Mouse (Mus musculus) MEL-GATA-1-ER (cell line): Measurements from ENCODE around the gene Rims1.

ENCODE experiments used
- DNase-seq: peaks from one replicate; pipeline ENCODE4 v3.0.0-alpha.2; 2012; ENCODE audit warnings: low read depth; ENCODE audit errors: extremely low read depth

Gene Rims1

DNA sequence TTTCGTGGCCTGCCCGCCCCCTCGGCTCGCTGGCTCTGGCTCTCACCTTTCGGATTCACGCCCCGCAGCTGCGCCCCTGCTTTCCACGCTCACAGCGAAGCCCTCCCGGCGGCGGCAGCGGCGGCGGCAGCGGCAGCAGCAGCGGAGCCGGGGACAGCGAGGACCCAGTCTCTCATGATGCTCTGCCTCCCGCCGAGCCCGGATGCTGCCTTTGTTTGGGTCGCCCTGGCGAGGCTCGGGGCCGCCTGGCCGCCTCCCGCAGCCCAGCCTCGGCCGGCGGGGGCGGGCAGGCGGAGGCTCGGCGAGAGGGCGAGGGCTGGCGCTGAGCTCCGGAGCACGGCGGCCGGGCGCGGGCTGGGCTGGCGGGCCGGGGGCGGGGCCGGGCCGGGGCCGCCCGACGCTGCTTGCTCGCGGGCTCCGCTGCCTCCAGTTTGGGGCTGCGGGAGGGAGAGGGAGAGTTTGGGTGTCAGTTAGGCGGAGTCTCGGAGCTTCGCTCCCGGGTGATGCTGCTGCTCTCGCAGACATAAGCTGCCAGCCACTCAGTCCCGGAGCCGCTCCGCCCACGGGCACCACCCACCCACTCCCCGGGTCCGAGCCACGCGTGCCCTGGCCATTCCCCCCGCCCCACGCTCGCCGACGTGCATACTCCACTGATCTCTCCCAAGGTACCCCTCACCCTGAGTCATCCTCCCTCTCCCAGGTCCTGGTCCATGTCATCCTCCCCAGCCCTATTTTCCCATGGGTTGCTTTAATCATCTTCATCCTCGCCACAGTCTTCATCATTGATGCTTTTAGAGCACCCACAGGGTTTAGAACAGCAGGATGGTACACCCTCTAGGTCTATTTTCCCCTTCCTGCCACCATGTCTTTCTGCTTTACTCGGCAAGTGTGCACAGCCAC lies at the start of gene Rims1:
Gene Rims1, minus strand, starts transcription at position 269 of the 900 bp plus-strand sequence.
- DNase-seq: no peak

DNA sequence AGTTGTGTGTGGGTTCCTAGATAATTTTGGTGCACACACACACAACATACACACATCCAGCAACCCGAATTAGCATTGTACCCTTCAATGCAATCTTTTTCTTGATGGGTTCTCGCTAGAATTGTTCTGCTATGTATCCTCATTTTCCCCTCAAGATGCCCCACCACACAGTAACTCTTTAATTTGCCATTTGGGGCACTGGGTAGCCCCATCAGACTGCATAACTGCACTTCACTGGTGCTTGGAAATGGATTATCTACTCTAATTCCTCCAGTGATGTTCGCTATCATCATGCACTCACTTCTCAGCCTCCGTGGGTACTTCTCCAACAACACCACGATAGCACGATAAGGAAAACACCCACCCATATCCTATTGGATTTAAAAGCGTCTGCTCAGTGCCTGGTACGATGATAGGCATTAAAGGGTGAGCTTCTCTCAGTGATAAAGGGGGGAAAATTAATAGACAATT lies 867 bp upstream of the Rims1 start:
- no peak for DNase-seq

DNA sequence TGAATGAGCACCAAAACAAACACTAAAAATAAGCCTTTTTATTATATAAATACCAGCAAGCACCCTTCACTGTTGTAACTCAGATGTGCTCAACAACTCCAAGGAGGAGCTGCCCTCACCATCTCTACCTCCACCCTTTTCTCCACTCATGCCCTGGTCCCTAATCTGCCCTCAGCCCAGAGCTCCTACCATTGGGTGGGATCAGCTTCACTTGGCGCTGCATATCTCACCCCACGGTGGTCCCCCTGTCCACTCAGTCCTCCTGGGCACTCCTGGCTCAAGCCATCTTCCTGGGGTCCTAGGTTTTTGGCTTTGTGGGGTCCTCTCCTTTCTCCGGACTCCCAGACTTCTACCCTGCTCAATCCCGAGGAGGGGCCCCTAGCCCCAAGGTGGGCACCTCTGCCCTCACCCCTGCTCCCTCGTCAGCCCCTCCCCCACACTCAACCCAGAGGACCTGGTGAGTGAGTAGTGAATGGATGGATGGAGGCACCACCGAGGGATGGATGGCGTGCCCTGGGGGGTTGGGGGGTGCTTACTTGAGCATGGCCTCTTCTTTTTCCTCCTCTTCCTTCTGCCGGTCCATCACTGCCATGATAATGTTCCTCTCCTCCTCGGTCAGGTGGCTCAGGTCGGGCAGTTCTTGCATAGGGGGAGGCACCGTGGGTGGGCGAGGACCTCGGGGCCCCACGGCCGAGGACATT lies 619 bp downstream of the Rims1 start:
- DNase-seq: no peak

DNA sequence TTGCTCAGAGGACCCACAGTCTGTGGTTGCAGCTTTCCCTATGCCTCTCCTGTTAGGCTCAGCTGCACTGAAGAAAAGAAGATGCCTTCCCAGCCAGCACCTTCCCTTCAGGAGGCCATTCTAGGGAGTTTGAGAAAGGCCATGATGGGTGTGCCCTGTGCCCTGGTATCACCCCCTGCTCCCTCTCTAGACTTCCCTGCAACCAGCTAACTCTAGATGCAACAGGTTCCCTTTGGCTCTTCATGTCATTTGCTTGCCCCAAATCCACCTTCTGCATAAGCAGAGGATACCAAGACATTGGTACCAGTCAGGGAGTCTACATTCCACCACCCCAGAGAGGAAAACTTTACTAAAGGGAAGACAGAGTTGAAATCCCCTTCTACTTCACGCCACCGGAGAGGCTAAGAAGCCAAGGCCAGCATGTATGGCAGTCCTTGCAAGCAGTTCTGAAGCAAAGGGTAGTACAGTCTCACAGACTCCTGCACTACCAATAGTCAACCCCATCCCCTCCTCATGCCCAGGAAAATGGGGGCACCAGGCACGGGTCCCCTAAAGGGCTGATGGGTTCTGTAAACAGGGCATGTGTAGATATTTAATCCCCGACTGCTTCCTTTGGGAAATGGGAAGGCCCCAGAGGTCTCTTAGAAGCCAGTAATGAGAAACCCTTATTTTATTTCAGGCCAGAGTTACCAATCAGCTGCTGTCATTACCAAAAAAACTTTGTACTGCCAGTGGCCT lies 1.5 kb downstream of the Rims1 start:
- no peak for DNase-seq

DNA sequence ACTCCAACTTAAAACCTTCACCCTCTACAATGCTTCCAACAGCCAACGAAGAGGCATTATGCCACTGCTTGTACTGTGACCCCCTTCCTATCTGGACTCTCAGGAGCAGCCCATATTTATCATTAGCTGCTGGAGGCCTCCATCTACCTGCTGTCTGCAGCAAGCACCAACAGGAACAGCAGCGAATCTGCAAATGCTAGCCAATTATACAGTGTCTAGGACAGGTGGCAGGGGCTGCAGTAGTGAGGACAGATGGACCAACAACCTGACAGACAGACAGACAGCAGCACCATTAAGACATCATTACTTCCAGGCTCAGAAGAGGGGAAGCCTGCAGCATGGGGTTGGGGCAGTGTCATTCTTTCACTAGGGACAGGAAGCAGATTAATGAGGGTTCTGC lies 2.3 kb downstream of the Rims1 start:
- DNase-seq: no peak

DNA sequence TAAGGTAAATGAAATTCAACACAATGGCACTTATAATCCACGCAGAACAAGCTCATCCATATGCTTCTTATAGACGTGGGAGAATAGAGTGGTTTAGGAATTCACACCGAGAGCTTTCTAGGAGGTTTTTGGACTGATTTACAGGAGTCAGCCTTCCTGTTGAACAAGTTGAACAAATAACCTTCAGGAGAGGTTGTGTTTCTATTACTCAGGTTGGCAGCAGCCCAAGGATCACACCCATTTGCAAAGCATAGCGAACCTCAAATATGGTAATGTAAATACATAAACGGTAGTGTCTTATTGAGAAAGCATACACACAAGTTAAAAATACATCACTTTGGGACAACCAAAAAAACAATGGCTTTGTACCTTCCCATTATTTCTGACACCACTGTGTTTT lies 5.5 kb downstream of the Rims1 start:
- no peak for DNase-seq

DNA sequence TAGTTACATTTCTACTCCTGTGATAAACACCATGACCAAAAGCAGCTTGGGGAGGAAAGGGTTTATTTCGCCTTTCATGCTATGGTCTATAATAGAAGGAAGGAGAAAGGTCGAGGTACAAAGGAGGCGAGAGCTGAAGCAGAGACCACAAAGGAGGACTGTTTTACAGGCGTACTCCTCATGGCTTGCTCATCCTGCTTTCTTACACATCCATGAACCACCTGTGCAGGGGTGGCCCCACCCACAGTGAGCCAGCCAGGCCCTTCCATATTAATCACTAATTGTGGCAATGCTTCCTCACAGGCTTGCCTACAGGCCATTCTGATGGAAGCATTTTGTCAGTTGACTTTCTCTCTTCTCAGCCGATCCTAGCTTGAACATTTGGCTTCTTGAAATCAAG lies 8.7 kb downstream of the Rims1 start:
- no peak for DNase-seq

DNA sequence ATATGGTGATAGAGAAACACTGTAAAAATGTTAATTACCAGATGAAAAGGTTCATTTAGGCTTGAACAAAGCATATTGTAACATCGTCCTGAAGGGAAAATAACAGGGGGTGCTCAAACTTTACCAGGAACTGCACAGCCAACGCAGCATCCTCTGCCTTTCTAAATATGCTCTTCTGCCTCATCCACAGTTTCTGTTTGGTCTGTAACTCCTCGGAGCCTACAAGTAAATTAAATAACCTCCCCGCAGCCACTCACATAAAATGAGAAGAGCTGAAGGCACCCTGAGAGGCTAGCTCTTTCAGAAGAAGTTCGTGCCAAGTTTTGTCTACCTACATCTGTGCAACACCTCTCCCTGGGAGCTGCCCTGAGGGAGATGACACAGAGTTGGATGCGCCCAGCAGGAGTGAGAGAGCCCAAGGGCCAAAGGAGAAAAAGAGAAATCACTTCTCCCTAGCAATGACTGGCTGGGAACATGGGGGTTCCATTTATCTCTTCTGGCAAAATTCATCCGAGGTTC lies 16.3 kb downstream of the Rims1 start:
- DNase-seq: no peak

DNA sequence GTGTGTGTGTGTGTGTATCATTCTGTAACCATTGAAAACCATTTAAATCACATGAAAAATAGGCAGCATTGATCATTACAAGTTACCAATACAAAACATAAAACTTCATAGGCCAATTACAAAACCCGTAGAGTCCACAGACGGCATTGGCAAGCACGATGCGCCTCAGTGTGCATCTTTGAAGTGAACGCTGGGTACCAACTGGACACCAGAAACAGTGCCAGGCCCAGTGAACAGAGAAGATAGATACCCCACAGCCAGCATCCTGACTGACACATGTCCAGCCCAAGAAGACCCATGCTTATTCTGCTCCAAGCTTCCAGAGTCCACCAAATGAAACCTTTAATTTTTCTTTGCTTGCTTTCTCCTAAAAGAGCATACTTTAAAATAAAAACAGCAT lies 18.2 kb downstream of the Rims1 start:
- DNase-seq: no peak

DNA sequence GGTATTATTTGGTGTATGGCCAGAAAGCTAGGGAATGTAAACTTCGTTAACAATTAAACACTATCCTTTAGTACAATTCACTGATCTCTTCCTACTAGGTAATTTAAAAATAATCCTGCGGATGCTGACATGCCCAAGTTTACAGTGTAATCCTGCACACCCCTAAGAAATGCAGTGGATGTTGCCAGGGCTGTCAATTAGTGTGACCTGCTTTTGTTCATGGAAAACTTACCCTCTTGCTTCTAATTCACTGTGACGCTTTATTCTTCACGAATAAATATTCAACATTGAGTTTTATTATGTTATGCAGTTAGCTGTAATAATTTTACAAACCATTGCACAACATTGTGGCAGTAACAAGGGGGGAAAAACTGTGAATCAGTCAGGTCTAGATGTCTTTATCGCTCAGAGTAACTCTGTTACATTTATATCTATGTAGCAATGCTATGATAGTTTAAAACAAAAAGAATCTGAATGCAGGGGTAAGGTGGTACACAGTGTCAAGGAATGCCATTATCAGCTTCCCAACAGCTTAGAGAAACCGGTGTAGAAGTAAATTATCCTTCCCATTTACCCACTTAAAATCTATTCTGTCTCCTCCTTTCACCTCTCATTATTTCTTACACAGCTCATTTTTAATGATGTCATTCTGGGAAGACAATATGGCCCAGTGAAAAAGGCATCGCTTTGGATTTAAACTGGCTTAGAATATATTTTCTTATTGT lies 35.1 kb downstream of the Rims1 start:
- no peak for DNase-seq

DNA sequence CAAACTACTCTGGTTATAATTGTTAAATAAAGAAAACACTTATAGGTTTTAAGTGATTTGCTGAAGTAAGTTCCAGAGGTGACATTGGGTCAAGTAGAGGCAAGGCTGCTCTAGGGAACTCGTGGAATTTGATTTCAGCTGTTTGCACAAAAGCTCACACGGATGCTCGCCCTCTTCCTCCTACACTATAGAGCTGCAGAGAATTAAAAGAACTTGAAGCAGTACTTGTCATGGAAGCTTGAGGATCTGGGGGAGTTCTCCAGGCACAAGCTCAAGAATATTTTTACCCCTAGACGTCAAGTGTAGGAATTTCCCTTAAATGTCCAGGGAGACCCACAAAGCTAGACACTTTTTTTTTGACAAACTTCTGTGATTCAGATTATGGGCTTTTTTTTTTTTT lies 42.4 kb downstream of the Rims1 start:
- no peak for DNase-seq

DNA sequence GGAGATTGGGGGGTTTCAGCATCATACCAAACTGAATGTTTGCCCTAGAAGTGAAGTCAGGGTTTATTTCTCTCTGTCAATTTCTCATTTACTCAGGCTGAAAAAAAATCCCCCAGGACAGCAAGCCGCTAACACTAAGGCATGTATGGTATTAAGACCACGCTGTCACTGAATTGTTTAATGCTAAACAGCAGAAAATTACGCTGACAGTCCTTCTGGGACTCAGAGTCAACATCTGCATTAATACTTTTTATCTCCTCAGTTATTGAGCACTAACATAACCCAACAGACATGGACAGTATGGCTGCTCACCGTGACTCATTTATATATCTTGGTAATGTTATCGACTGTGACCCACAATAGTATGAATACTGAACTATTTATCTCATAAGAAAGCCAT lies 43.0 kb downstream of the Rims1 start:
- no peak for DNase-seq

DNA sequence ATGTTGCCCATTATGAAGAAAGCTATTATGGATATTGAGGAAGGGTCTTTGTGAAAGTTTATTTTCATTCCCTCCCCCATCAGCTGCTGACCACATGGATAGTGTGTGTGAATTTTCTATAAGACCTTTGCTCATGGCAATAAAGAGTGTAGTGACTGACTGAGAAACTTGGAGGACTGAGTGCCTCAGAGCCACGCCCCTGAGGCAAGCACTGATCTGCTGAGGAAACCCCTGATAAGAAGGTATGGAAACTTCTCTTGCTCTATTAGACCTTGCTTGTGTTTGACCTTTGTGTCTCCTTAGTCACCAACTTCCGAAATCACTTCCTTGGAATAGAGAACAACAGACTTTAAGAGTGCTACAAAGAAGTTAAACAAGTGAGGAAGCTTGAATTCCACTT lies 55.3 kb downstream of the Rims1 start:
- no peak for DNase-seq

DNA sequence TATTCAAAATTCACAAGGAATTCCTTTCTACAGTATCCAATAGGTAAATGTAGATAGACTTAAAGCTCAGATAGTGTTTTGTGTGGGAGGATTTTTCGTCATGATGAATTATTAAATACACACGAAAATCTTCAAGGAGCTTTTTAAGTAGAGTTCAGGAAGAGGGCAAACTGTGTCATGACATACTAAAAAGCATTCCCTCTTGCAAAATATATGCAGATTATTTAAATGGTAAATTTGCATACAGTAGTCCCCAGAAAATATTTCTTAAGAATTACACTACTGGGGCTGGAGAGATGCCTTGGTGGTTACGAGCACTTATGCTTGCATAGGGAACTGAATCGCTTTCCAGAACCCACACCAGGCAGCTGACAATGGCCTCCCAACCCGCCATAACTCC lies 61.1 kb downstream of the Rims1 start:
- no peak for DNase-seq

DNA sequence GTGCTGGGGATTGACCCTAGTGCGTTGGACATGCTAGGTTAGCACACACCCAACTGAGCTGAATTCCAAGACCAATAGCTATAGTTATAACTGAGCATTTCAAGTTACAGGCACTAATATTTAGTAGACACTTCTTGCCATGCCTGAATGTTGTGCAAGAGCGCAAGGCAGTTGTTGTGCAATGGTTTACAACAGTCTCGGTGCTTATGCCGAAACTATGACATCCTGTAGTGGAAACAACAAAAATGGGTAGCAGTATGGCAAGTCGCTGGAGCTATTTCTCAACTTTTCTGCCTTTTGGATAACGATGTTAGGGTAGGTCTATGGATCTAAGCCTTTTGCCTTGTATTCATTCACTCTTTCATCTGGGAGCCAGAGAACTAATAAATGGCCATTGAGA lies 68.3 kb downstream of the Rims1 start:
- DNase-seq: no peak

DNA sequence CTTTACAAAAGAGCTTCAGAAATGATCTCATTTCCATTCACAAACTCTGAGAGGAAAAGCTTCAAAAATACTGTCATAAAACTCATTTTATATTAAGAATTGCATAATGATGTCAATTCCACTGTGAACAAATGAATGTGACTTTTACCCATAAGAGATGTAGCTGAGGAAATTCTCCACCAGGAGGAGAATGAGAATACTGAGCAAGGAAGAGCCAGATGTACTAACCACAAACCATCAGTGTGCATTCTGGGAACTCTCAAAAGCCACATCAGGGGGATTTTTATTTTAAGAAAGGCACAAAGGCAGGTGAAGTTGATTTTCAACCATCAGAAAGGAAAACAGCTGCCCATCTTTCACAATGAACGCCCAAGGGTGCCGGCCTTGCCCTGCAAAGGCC lies 71.4 kb downstream of the Rims1 start:
- DNase-seq: no peak

DNA sequence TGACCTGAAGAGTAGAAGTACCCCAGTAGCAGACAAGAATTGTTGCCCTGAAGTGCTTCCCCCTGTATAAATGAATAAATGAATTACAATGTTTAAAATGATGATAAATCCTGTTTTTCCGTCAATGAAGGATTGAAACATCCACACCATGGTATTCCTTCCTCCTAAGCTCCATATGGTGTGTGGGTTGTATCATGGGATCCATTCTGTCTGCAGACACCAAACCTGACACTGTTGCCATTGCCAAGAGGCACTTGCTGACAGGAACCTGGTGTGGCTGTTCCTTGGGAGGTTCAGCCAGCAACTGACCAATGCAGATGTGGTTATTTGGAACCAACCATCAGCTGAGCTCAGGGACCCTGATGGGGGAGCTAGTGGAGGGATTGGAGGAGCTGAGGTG lies 72.5 kb downstream of the Rims1 start:
- no peak for DNase-seq

DNA sequence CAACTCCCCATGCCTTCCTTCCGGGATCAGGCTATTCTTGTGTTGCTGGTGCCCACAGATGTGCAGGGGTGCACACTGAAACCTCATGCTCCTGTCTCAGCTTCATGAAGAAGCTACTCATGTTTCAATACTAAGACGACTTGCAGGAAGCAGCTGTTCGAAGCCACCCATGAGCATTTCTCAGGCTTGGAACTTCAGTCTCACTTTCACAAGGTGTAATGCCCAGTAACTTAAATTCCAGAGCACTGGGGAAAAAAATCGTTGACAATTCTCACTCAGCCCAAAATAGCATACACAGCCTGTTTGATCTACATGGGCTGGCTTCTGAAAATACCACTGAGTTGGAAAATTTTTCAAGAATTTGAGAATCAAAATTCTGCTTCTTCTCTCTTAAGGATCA lies 77.6 kb downstream of the Rims1 start:
- no peak for DNase-seq

DNA sequence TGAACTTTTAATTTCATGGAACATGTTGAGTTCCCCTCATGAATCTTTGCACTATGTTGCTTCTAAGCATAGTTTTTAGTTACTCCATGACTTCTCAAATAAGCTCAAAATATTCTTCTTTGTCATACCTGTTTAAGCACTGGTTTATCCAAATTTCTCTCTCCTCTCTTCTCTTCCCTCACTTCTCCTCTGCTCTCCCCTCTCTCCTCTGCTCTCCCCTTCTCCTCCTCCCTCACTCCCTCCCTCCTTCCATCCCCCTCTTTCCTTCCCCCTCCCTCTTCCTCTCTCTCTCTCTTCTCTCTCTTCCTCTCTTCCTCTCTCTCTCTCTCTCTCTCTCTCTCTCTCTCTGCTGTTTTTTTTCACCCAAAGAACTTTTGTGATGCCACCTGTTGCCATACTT lies 84.1 kb downstream of the Rims1 start:
- DNase-seq: no peak

DNA sequence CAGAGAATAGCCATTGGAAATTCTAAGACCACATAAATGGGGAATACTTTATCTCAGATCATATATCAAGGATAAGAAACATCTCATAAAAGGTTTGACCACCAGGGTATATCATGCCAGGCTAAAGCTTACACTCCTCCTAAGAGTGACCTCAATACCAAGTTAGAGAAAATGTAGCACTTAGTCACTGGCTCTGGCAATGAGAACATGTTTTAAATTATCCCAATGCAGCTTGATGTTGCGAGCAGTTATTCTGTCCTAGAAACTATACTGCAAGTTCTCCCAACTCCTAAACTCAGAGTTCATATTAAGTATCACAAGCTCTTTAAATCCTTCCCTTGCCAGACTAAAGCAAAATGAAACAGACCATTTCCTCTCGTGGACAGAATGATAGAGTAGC lies 85.1 kb downstream of the Rims1 start:
- no peak for DNase-seq

DNA sequence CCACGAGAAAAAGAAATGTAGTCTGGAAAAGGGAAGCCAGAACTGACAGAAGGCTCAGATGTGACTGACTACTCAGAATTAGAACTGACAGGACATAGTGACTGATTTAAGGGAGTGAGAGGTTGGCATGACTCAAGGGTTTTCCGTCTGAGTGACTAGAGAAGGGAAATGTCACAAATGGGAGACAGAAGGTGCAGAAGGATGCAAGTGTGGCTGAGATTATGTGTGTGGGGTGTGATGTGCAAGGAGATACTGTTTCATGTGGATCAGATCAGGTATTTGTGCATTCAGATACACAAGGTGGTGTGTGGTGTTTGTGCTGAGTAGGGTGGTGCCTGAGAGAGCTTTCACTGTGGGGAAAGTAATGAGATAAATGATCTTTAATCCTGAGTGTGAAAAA lies 96.3 kb downstream of the Rims1 start:
- DNase-seq: no peak
